8 mouse cellular contexts compared by ENCODE assay signal in genomic region chr1:171220871-171221270, GRCm38 (mm10). TPM values are rescaled to one million over a fixed set of nuclear protein-coding genes. Genes with fewer than 3 reads are reported as not detected.
A peak's percentile ranks its signal among the peaks of the same experiment; 100 is the strongest.
DNase-seq lines count a peak whose midpoint lies in the region; ATAC-seq and TF ChIP-seq lines count a peak whose summit lies in the region.

No protein-coding gene starts in this region.

- 6% methylated on average over 10 of the region's 10 CpGs for WGBS in hindbrain, postnatal 0 days
- WGBS in macrophage (ENCODE audit: missing documents): 16% methylated on average over 10 of the region's 10 CpGs

- peak overlapping the region; percentile 67 for H3K4me2 ChIP-seq in hindbrain, postnatal 0 days (ENCODE audit: low read depth, low read length)

- peaks cover 18% of the 10 kb centered on the region; the same call in 1 of the 2 replicates for H3K36me3 ChIP-seq in hindbrain, postnatal 0 days (ENCODE audit: insufficient read depth, low read length)
- peaks cover 23% of the 10 kb centered on the region for H3K36me3 ChIP-seq in macrophage (ENCODE audit: inconsistent target)

- no peaks in the 10 kb centered on the region for H3K27me3 ChIP-seq in hindbrain, postnatal 0 days (ENCODE audit: insufficient read depth, low read length)

- intact Hi-C loops in left cerebral cortex, adult 2 months (cut with DNase I): loop anchor here (1.0 to 2.0 kb wide), 4 partner anchors 57 to 110 kb away; partner anchors contain the start of genes Mpz and Sdhc

- H3K79me2 ChIP-seq in macrophage (ENCODE audit: inconsistent target): peaks cover 10% of the 10 kb centered on the region; the same call in 1 of the 2 replicates

- peak; percentile 21; the same call in 1 of the 2 replicates for ATAC-seq in hindbrain, postnatal 0 days

- H3K4me1 ChIP-seq in hindbrain, postnatal 0 days (ENCODE audit: insufficient read depth, low read length): peaks cover 7% of the 10 kb centered on the region; the same call in 1 of the 2 replicates

- H3K9ac ChIP-seq in hindbrain, postnatal 0 days (replicated peaks; ENCODE audit: low read length): peak overlapping the region; percentile 54; the same call in 1 of the 2 replicates

- 0 out of 2 replicates have a peak overlapping the region, but pooled peaks have one; percentile 12 for H3K27ac ChIP-seq in hindbrain, postnatal 0 days
- H3K27ac ChIP-seq in left cerebral cortex, adult 2 months: peak overlapping the region; percentile 86
- H3K27ac ChIP-seq in macrophage: peak overlapping the region; percentile 73

- no peaks in the 10 kb centered on the region for H3K9me3 ChIP-seq in hindbrain, postnatal 0 days (ENCODE audit: low read length)

- H3K4me3 ChIP-seq in hindbrain, postnatal 0 days (ENCODE audit: low read length): peak overlapping the region; percentile 51
- H3K4me3 ChIP-seq in left cerebral cortex, adult 2 months: peak overlapping the region; percentile 77
- H3K4me3 ChIP-seq in macrophage (ENCODE audit: inconsistent target): no peak overlapping the region; the same call in 1 of the 2 replicates

- DNase-seq in ZHBTc4 (ENCODE audit: low read depth, low spot score): peak; percentile 92
- DNase-seq in cerebellum, postnatal 4 days (ENCODE audit: low spot score in 2 of 2): peak; percentile 79 to 87
- peak; percentile 88 for DNase-seq in gastrocnemius, adult 18-20 months (ENCODE audit: low spot score)
- peak; percentile 93 for DNase-seq in hindbrain, postnatal 0 days (ENCODE audit: low spot score)
- DNase-seq in left cerebral cortex, adult 2 months (ENCODE audit: extremely low spot score in 1 of 2, low spot score in 2 of 2): peak; percentile 87 to 91
- DNase-seq in right cerebral cortex, adult 18-20 months: peak; percentile 90
- DNase-seq in urinary bladder, adult 2 months (ENCODE audit: low spot score): peak; percentile 74

- TF ChIP-seq CTCF in hindbrain, postnatal 0 days (IDR thresholded peaks at IDR 0.05; ENCODE audit: low read depth): peak; percentile 94
- TF ChIP-seq CTCF in left cerebral cortex, adult 2 months (IDR thresholded peaks at IDR 0.05): peak; percentile 93

RNA-seq across cellular contexts. Expression of gene Tomm40l, which starts 1.4 kb away (rescaled TPM):
- total RNA-seq in gastrocnemius, adult 18-20 months (2021): 10 to 100 TPM; 47.6 to 51.7 TPM
- total RNA-seq in hindbrain, postnatal 0 days (2014; rRNA removed): 44.2 and 53.6 TPM in 2 replicates
- 41.1 and 45.5 TPM in 2 replicates for polyA plus RNA-seq in hindbrain, postnatal 0 days (2015; fragmentation: Nextera tagmentation; extraction: Ambion mirVana)
- 10 to 100 TPM; 86.4 to 91.2 TPM for total RNA-seq in left cerebral cortex, adult 2 months (2021)
- total RNA-seq in macrophage (2018; cell fraction: chromatin; rRNA removed): 10 to 100 TPM; 10.1 to 72.2 (median 32.8) TPM
- total RNA-seq in macrophage (2018; cell fraction: cytosol; rRNA removed): 10 to 100 TPM; 14.6 to 28.8 (median 22.2) TPM
- total RNA-seq in macrophage (2018; cell fraction: nucleus; rRNA removed): 10 to 100 TPM; 13.0 to 48.9 (median 29.2) TPM
- polyA plus RNA-seq in macrophage (2018): 13.6 to 38.3 TPM (median 28.2 TPM) in 3 replicates
- 35.0 and 39.6 TPM in 2 replicates for polyA plus RNA-seq in urinary bladder, adult 2 months (2012; rRNA removed)

RNA-seq across cellular contexts. Expression of gene Apoa2, which starts 4.0 kb away (rescaled TPM):
- 1 to 10 TPM in 1 of 2 experiments, not detected in 1; 7.5 TPM for total RNA-seq in gastrocnemius, adult 18-20 months (2021)
- total RNA-seq in hindbrain, postnatal 0 days (2014; rRNA removed): not detected in 2 replicates
- 8.1 and 8.8 TPM in 2 replicates for polyA plus RNA-seq in hindbrain, postnatal 0 days (2015; fragmentation: Nextera tagmentation; extraction: Ambion mirVana)
- 1 to 10 TPM; 1.5 to 2.2 TPM for total RNA-seq in left cerebral cortex, adult 2 months (2021)
- total RNA-seq in macrophage (2018; cell fraction: chromatin; rRNA removed): not detected
- total RNA-seq in macrophage (2018; cell fraction: cytosol; rRNA removed): 1 to 10 TPM in 13 of 26 experiments, under 1 TPM in 10, not detected in 3; 0.47 to 1.8 (median 1.0) TPM
- not detected for total RNA-seq in macrophage (2018; cell fraction: nucleus; rRNA removed)
- polyA plus RNA-seq in macrophage (2018): 1.1 TPM in 1 of 3 replicates, not detected in the others
- 1.0 and 1.8 TPM in 2 replicates for polyA plus RNA-seq in urinary bladder, adult 2 months (2012; rRNA removed)

RNA-seq across cellular contexts. Expression of gene Nr1i3, which starts 7.1 kb away (rescaled TPM):
- not detected for total RNA-seq in gastrocnemius, adult 18-20 months (2021)
- not detected in 2 replicates for total RNA-seq in hindbrain, postnatal 0 days (2014; rRNA removed)
- 0.40 and 0.43 TPM in 2 replicates for polyA plus RNA-seq in hindbrain, postnatal 0 days (2015; fragmentation: Nextera tagmentation; extraction: Ambion mirVana)
- total RNA-seq in left cerebral cortex, adult 2 months (2021): under 1 TPM; 0.19 to 0.23 TPM
- total RNA-seq in macrophage (2018; cell fraction: chromatin; rRNA removed): under 1 TPM in 4 of 26 experiments, not detected in 22; 0.19 to 0.37 (median 0.26) TPM
- under 1 TPM in 3 of 26 experiments, not detected in 23; 0.03 to 0.10 (median 0.05) TPM for total RNA-seq in macrophage (2018; cell fraction: cytosol; rRNA removed)
- under 1 TPM in 5 of 26 experiments, not detected in 21; 0.22 to 0.44 (median 0.34) TPM for total RNA-seq in macrophage (2018; cell fraction: nucleus; rRNA removed)
- polyA plus RNA-seq in macrophage (2018): 0.13 TPM in 1 of 3 replicates, not detected in the others
- polyA plus RNA-seq in urinary bladder, adult 2 months (2012; rRNA removed): 0.04 TPM in 1 of 2 replicates, not detected in the other

RNA-seq across cellular contexts. Expression of gene Fcer1g, which starts 13.3 kb away (rescaled TPM):
- total RNA-seq in gastrocnemius, adult 18-20 months (2021): 1 to 10 TPM; 2.2 to 4.9 TPM
- total RNA-seq in hindbrain, postnatal 0 days (2014; rRNA removed): 24.2 and 30.6 TPM in 2 replicates
- 31.4 and 34.6 TPM in 2 replicates for polyA plus RNA-seq in hindbrain, postnatal 0 days (2015; fragmentation: Nextera tagmentation; extraction: Ambion mirVana)
- 10 to 100 TPM; 12.6 to 14.4 TPM for total RNA-seq in left cerebral cortex, adult 2 months (2021)
- total RNA-seq in macrophage (2018; cell fraction: chromatin; rRNA removed): 100 to 1,000 TPM in 25 of 26 experiments, 10 to 100 TPM in 1; 78.8 to 647 (median 361) TPM
- 1,000 to 10,000 TPM; 1,924 to 5,319 (median 3,310) TPM for total RNA-seq in macrophage (2018; cell fraction: cytosol; rRNA removed)
- total RNA-seq in macrophage (2018; cell fraction: nucleus; rRNA removed): 1,000 to 10,000 TPM in 15 of 26 experiments, 100 to 1,000 TPM in 11; 367 to 3,018 (median 1,452) TPM
- 1,664 to 2,638 TPM (median 2,193 TPM) in 3 replicates for polyA plus RNA-seq in macrophage (2018)
- 64.8 and 72.7 TPM in 2 replicates for polyA plus RNA-seq in urinary bladder, adult 2 months (2012; rRNA removed)

RNA-seq across cellular contexts. Expression of gene Pcp4l1, which starts 24.8 kb away (rescaled TPM):
- 100 to 1,000 TPM in 1 of 2 experiments, 10 to 100 TPM in 1; 36.1 to 133 TPM for total RNA-seq in gastrocnemius, adult 18-20 months (2021)
- total RNA-seq in hindbrain, postnatal 0 days (2014; rRNA removed): 19.4 and 23.5 TPM in 2 replicates
- polyA plus RNA-seq in hindbrain, postnatal 0 days (2015; fragmentation: Nextera tagmentation; extraction: Ambion mirVana): 53.6 and 65.6 TPM in 2 replicates
- 100 to 1,000 TPM in 1 of 2 experiments, 10 to 100 TPM in 1; 76.7 to 113 TPM for total RNA-seq in left cerebral cortex, adult 2 months (2021)
- 1 to 10 TPM in 5 of 26 experiments, under 1 TPM in 9, not detected in 12; 0.50 to 5.0 (median 0.83) TPM for total RNA-seq in macrophage (2018; cell fraction: chromatin; rRNA removed)
- total RNA-seq in macrophage (2018; cell fraction: cytosol; rRNA removed): 10 to 100 TPM in 22 of 26 experiments, 1 to 10 TPM in 4; 8.0 to 69.3 (median 26.9) TPM
- total RNA-seq in macrophage (2018; cell fraction: nucleus; rRNA removed): 10 to 100 TPM in 3 of 26 experiments, 1 to 10 TPM in 23; 1.0 to 16.8 (median 4.3) TPM
- 46.6 to 83.8 TPM (median 63.3 TPM) in 3 replicates for polyA plus RNA-seq in macrophage (2018)
- polyA plus RNA-seq in urinary bladder, adult 2 months (2012; rRNA removed): 317 and 416 TPM in 2 replicates

Comparison
In these comparisons a context has a peak if more than half of its experiments do, and no peak if none do; other contexts are left out.
1. H3K27ac ChIP-seq: peak in every context shown above with its lines; median percentile 86 in left cerebral cortex, adult 2 months; 73 in macrophage; 12 in hindbrain, postnatal 0 days.